Mouse (Mus musculus) lung, adult 2 months (tissue): ENCODE results near the gene Npm3.

Experiments used
- CTCF ChIP-seq: fragments of 200-500 bp; IDR thresholded peaks from 2 replicates; pipeline ENCODE4 v1.5.1; 2011; ENCODE audit warnings: mild to moderate bottlenecking, low read length, control low read depth; ENCODE audit not compliant: insufficient read depth
- POLR2A ChIP-seq: fragments of 200-500 bp; IDR thresholded peaks from 2 replicates; pipeline ENCODE4 v1.6.1; 2011; ENCODE audit warnings: low read depth, mild to moderate bottlenecking, control low read depth, low read length, borderline replicate concordance; ENCODE audit errors: extremely low read depth

DNA sequence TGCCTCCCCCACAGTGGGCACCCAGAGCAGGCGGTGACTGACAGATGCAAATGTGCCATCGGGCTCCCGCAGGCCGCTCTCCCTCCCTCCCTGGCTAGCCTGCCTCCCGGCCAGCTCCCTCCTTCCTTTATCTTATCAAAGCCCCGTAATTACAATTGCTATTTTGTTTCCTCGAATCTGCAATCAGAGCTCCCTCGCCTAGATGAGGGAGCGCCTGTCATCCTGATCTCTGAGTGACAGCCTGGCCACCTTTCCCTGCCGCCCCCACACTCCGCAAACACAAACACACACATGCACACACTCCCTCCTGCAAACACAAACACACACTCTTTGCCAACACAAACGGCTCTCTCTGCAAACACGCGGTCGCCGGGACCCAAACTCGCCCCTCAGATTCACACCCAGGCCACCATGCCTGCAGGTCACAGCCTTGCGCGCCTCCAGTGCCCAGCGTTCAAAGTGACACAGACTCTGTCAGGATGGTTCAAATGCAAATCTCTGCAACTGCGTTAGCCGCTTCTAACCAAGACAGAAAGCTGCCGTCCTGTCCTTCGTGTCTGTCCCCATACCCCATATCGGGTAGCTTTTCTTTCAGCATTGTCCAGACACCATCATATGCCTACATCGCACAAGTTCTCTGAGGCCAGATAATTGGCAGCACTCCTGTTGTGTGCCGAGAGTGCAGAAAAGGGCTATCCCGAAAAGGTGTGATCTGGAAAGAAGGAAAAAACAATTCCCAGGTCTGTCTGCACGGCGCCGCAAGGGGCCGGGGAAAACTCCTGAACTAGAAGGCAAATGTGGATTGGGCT, 3.8 kb downstream of the Npm3 start:
- TF ChIP-seq CTCF (no peak), POLR2A (no peak)
